Mouse (Mus musculus): ENCODE data around the gene Ercc6l2. TPM values are rescaled to one million over a fixed set of nuclear protein-coding genes. Genes with fewer than 3 reads are reported as not detected.
A peak's percentile ranks its signal among the peaks of the same experiment; 100 is the strongest.

Gene Ercc6l2
- polyA plus RNA-seq, 1 experiment from 2014 or later: 16.9 TPM

- 0 out of 2 replicates have a peak overlapping the region, but pooled peaks have one; percentile 41 for H3K9ac ChIP-seq
- 9% methylated on average over 12 of the region's 12 CpGs for WGBS
- H3K27me3 ChIP-seq: peaks cover 33% of the 10 kb centered on the region
- peaks cover 11% of the 10 kb centered on the region; the same call in 1 of the 2 replicates for H3K36me3 ChIP-seq (ENCODE audit: poor library complexity, severe bottlenecking)
- ATAC-seq: no peak; the same call in 1 of the 2 replicates
- no peak overlapping the region for H3K27ac ChIP-seq
- H3K4me1 ChIP-seq: peaks cover 17% of the 10 kb centered on the region
- H3K9me3 ChIP-seq (replicated peaks): no peaks in the 10 kb centered on the region
- peak overlapping the region; percentile 65 for H3K4me2 ChIP-seq
- peak overlapping the region; percentile 29 for H3K4me3 ChIP-seq
Observed at GRCm38 (mm10) chr13:63900679-63901302, 85.8 kb downstream of the Ercc6l2 start.

- 1% methylated on average over 17 of the region's 17 CpGs for WGBS
- Histone ChIP-seq H3K9ac (peak overlapping the region; percentile 41), H3K4me1 (peaks cover 17% of the 10 kb centered on the region), H3K27me3 (peaks cover 35% of the 10 kb centered on the region), H3K9me3 (replicated peaks) (no peaks in the 10 kb centered on the region), H3K36me3 (ENCODE audit: poor library complexity, severe bottlenecking) (peaks cover 7% of the 10 kb centered on the region; the same call in 1 of the 2 replicates), H3K27ac (no peak overlapping the region), H3K4me3 (peak overlapping the region; percentile 29), H3K4me2 (peak overlapping the region; percentile 65)
- ATAC-seq: peak; percentile 82
Observed at GRCm38 (mm10) chr13:63901303-63901713, 86.3 kb downstream of the Ercc6l2 start.

- WGBS: 11% methylated on average over 28 of the region's 28 CpGs
- Histone ChIP-seq H3K9ac (peak overlapping the region; percentile 41), H3K27me3 (peaks cover 39% of the 10 kb centered on the region), H3K4me1 (peaks cover 17% of the 10 kb centered on the region), H3K27ac (no peak overlapping the region; the same call in 1 of the 2 replicates), H3K4me2 (peak overlapping the region; percentile 65), H3K36me3 (ENCODE audit: poor library complexity, severe bottlenecking) (peaks cover 3% of the 10 kb centered on the region; the same call in 1 of the 2 replicates), H3K4me3 (peak overlapping the region; percentile 29), H3K9me3 (replicated peaks) (no peaks in the 10 kb centered on the region)
- ATAC-seq: peak; percentile 79
Observed at GRCm38 (mm10) chr13:63901714-63902597, 86.9 kb downstream of the Ercc6l2 start.

- H3K27me3 ChIP-seq: peaks cover 27% of the 10 kb centered on the region
- no peaks in the 10 kb centered on the region for H3K36me3 ChIP-seq (ENCODE audit: poor library complexity, severe bottlenecking)
- H3K9me3 ChIP-seq (replicated peaks): no peaks in the 10 kb centered on the region
- ATAC-seq: no peak
- H3K9ac ChIP-seq: no peak overlapping the region
- H3K4me3 ChIP-seq: no peak overlapping the region
- peaks cover 7% of the 10 kb centered on the region for H3K4me1 ChIP-seq
- 88% methylated on average over 4 of the region's 4 CpGs for WGBS
- H3K4me2 ChIP-seq: no peak overlapping the region
- H3K27ac ChIP-seq: no peak overlapping the region
Observed at GRCm38 (mm10) chr13:63906516-63906915, 91.5 kb downstream of the Ercc6l2 start.

GRCm38 (mm10) chr13:63907437-63907836 lies 92.4 kb downstream of the Ercc6l2 start:
- H3K27me3 ChIP-seq: peaks cover 19% of the 10 kb centered on the region
- WGBS: 45% methylated on average over 4 of the region's 4 CpGs
- no peaks in the 10 kb centered on the region for H3K4me1 ChIP-seq
- H3K27ac ChIP-seq: no peak overlapping the region
- H3K36me3 ChIP-seq (ENCODE audit: poor library complexity, severe bottlenecking): no peaks in the 10 kb centered on the region
- no peak overlapping the region for H3K9ac ChIP-seq
- no peak overlapping the region for H3K4me2 ChIP-seq
- H3K4me3 ChIP-seq: no peak overlapping the region
- no peaks in the 10 kb centered on the region for H3K9me3 ChIP-seq (replicated peaks)
- no peak for ATAC-seq

GRCm38 (mm10) chr13:63910141-63910804 lies 95.2 kb downstream of the Ercc6l2 start:
- peaks cover 6% of the 10 kb centered on the region; the same call in 1 of the 2 replicates for H3K27me3 ChIP-seq
- H3K4me3 ChIP-seq: no peak overlapping the region
- no peak for ATAC-seq
- no peak overlapping the region for H3K9ac ChIP-seq
- WGBS: 84% methylated on average over 5 of the region's 5 CpGs
- H3K36me3 ChIP-seq (ENCODE audit: poor library complexity, severe bottlenecking): no peaks in the 10 kb centered on the region
- H3K9me3 ChIP-seq (replicated peaks): no peaks in the 10 kb centered on the region
- H3K4me1 ChIP-seq: no peaks in the 10 kb centered on the region
- H3K4me2 ChIP-seq: no peak overlapping the region
- no peak overlapping the region for H3K27ac ChIP-seq

GRCm38 (mm10) chr13:63911617-63912016 lies 96.6 kb downstream of the Ercc6l2 start:
- ATAC-seq: no peak
- no peak overlapping the region for H3K27ac ChIP-seq
- no peaks in the 10 kb centered on the region for H3K36me3 ChIP-seq (ENCODE audit: poor library complexity, severe bottlenecking)
- H3K9ac ChIP-seq: no peak overlapping the region
- no peak overlapping the region for H3K4me3 ChIP-seq
- peaks cover 8% of the 10 kb centered on the region; the same call in 1 of the 2 replicates for H3K27me3 ChIP-seq
- no peaks in the 10 kb centered on the region for H3K9me3 ChIP-seq (replicated peaks)
- H3K4me1 ChIP-seq: no peaks in the 10 kb centered on the region
- H3K4me2 ChIP-seq: no peak overlapping the region
- WGBS: 76% methylated on average over 3 of the region's 3 CpGs

- no peak overlapping the region for H3K4me2 ChIP-seq
- no peaks in the 10 kb centered on the region for H3K9me3 ChIP-seq (replicated peaks)
- H3K27ac ChIP-seq: no peak overlapping the region
- H3K4me1 ChIP-seq: peaks cover 13% of the 10 kb centered on the region
- H3K27me3 ChIP-seq: 0 out of 2 replicates have a peak, but pooled peaks cover 6% of the 10 kb centered on the region
- H3K4me3 ChIP-seq: no peak overlapping the region
- H3K36me3 ChIP-seq (ENCODE audit: poor library complexity, severe bottlenecking): no peaks in the 10 kb centered on the region
- H3K9ac ChIP-seq: no peak overlapping the region
- 92% methylated on average over 6 of the region's 6 CpGs for WGBS
- ATAC-seq: no peak
Observed at GRCm38 (mm10) chr13:63913136-63913535, 98.1 kb downstream of the Ercc6l2 start.

- ATAC-seq: no peak
- H3K27me3 ChIP-seq: peaks cover 14% of the 10 kb centered on the region; the same call in 1 of the 2 replicates
Observed at GRCm38 (mm10) chr13:63915176-63915575, 100.1 kb downstream of the Ercc6l2 start.

GRCm38 (mm10) chr13:63915684-63916083 lies 100.6 kb downstream of the Ercc6l2 start:
- Histone ChIP-seq H3K9me3 (replicated peaks) (no peaks in the 10 kb centered on the region), H3K27ac (no peak overlapping the region), H3K9ac (no peak overlapping the region), H3K4me1 (peaks cover 25% of the 10 kb centered on the region), H3K4me2 (no peak overlapping the region), H3K4me3 (no peak overlapping the region), H3K27me3 (peaks cover 14% of the 10 kb centered on the region; the same call in 1 of the 2 replicates), H3K36me3 (ENCODE audit: poor library complexity, severe bottlenecking) (no peaks in the 10 kb centered on the region)
- no peak for ATAC-seq
- WGBS: 86% methylated on average over 1 of the region's 1 CpGs

More at GRCm38 (mm10) chr13:63915176-63915575, 100.1 kb downstream of the Ercc6l2 start:
- Histone ChIP-seq H3K4me1 (peaks cover 25% of the 10 kb centered on the region), H3K4me2 (no peak overlapping the region), H3K9ac (no peak overlapping the region), H3K36me3 (ENCODE audit: poor library complexity, severe bottlenecking) (no peaks in the 10 kb centered on the region), H3K4me3 (no peak overlapping the region), H3K9me3 (replicated peaks) (no peaks in the 10 kb centered on the region), H3K27ac (no peak overlapping the region)
- 84% methylated on average over 3 of the region's 3 CpGs for WGBS

GRCm38 (mm10) chr13:63916568-63916967 lies 101.5 kb downstream of the Ercc6l2 start:
- no peaks in the 10 kb centered on the region for H3K36me3 ChIP-seq (ENCODE audit: poor library complexity, severe bottlenecking)
- no peak overlapping the region for H3K4me3 ChIP-seq
- H3K9me3 ChIP-seq (replicated peaks): peaks cover 4% of the 10 kb centered on the region; the same call in 1 of the 2 replicates
- no peak overlapping the region for H3K9ac ChIP-seq
- H3K27ac ChIP-seq: no peak overlapping the region
- H3K4me1 ChIP-seq: peaks cover 25% of the 10 kb centered on the region
- peaks cover 14% of the 10 kb centered on the region; the same call in 1 of the 2 replicates for H3K27me3 ChIP-seq
- H3K4me2 ChIP-seq: no peak overlapping the region
- 96% methylated on average over 8 of the region's 8 CpGs for WGBS
- ATAC-seq: no peak

Data from forebrain, embryonic 13.5 days (tissue).